Comparison of ENCODE assay signal across 7 mouse cellular contexts in genomic region chr17:6355256-6355655, GRCm38 (mm10). TPM values are rescaled to one million over a fixed set of nuclear protein-coding genes. Genes with fewer than 3 reads are reported as not detected.
DNase-seq lines count a peak whose midpoint lies in the region.
"Not testable (repeated sequence)": the region's sequence is repeated elsewhere in the genome, so short reads cannot be mapped to it uniquely, and the experiment has no call there.

No protein-coding gene starts in this region.

- intact Hi-C loops in gastrocnemius, postnatal 14 days (cut with DNase I; ENCODE audit: low total_unique reads): not testable (repeated sequence)

- peak; percentile 2 for DNase-seq in adrenal gland, postnatal 10 days
- peak; percentile 7 to 13 for DNase-seq in cerebellum, postnatal 25 days
- peak; percentile 2 for DNase-seq in gastrocnemius, postnatal 14 days
- DNase-seq in kidney, postnatal 14 days: peak; percentile 5
- DNase-seq in right cerebral cortex, postnatal 10 days (ENCODE audit: low spot score in 2 of 2): peak; percentile 21 to 26
- DNase-seq in thymus, adult 18-20 months: peak; percentile 1 to 3
- peak; percentile 18 for DNase-seq in thymus, postnatal 4 days

RNA-seq across cellular contexts. Expression of gene Dynlt1a, which starts 38.0 kb away (rescaled TPM):
- 1 to 10 TPM; 3.1 to 6.3 TPM for total RNA-seq in adrenal gland, postnatal 10 days (2021)
- total RNA-seq in gastrocnemius, postnatal 14 days (2021): 1 to 10 TPM; 2.1 to 2.6 TPM

Comparison
In these comparisons a context has a peak if more than half of its experiments do, and no peak if none do; other contexts are left out.
1. Peak in every context shown above with its lines: DNase-seq.